Mouse (Mus musculus): ENCODE results near the gene Skida1.

DNA sequence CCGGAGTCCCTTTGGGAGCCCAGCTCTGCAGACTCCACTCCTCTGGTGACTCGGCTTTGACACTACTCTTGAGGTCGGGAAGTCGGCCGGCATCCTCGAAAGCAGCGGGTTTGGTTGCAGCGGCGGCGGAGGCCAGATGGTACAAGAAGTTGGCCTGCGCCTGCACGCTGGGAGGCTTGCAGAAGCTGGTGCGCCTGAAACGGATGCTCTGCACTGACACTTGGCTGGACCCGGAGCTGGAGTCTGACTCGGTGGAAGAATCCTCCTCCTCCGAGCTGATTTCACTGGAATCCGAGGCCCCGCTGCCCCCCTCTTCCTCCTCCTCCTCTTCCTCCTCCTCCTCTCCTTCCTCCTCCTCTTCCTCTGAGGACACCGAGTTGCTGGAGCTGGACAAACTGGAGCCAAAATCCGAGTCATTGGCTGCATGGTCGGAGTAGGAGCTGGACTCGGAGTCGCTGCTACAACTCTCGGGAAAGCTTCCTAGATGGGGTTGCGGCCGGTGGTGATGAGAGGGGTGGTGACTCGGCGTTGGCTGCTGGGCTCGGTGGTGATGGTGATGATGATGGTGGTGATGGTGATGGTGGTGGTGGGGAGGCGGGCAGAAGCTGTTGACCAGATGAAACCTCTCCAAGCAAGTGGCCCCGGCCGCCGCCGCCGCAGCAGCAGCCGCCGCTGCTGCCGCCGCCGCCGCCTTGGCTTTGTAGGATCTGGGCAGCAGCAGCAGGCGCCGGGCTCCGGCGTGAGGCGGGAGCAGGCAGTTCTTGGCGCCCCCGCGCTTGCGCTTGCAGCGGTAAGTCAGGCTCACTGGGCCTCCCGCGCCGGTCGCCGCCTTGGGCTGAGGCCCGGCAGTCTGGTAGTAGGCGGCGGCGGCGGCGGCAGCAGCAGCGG, 1.8 kb downstream of the Skida1 start:
- no peak for TF ChIP-seq CTCF (IDR thresholded peaks at IDR 0.05; ENCODE audit: low read depth)
- no peak for TF ChIP-seq EP300 (IDR thresholded peaks at IDR 0.05; ENCODE audit: low read depth)

Data from liver, embryonic 14.5 days (tissue).